Mouse (Mus musculus) layer of hippocampus, adult 18-20 months (tissue): Measurements from ENCODE around the gene Myo7a. TPM values are rescaled to one million over a fixed set of nuclear protein-coding genes. Genes with fewer than 3 reads are reported as not detected.

Experiments used
- DNase-seq, 2 experiments: peaks; one replicate each; pipeline ENCODE4 v3.0.0; 2022; ENCODE audit warnings: low spot score in 2 of 2
- total RNA-seq, 2 experiments: library from RNA; stranded (reverse); gene quantifications; 2 replicates each; pipeline ENCODE4 v1.2.3; 2021

Gene Myo7a
- total RNA-seq, 2 experiments from 2014 or later: 10.0 to 14.5 TPM

DNA sequence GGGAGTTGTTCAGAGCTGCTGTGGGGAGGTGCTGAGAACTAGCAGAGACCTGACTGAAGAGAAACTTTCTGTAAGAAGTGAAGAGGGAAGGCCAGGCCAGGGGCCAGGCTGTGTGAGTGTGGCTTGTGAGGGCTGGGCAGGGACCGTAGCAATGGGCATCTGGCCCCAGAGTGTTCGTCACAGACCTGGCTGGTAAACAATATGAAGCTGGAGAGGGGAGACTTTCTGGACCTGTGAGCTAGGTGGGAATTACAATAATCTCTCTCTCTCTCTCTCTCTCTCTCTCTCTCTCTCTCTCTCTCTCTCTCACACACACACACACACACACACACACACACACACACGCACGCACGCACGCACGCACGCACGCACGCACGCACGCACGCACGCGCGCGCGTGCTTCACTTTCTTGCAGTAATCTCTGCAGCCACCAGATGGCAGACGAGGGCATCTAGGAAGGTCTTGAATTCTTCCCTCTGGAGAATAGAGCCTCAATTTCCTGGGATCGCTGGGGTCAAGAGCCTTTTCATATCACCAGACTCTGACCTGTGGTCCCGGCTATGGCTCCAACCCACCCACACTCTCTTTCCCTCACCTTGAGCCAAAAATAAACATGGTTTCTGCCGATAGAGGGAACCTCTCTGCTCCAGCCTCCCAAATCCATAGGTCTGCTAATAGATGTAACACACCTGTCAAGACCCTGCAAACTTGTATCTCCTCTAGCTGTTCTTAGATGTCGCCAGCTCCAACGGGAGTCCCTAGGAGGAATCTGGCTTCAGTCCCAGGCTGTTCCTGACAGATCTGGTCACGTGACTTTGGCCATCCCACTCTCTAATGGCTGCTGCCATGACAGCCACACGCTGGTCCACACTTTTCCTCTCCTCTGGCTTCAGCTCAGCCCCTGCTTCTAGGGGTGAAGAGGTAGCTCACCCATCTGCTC, 16.1 kb downstream of the Myo7a start:
- DNase-seq: peak; percentile 66 to 89

DNA sequence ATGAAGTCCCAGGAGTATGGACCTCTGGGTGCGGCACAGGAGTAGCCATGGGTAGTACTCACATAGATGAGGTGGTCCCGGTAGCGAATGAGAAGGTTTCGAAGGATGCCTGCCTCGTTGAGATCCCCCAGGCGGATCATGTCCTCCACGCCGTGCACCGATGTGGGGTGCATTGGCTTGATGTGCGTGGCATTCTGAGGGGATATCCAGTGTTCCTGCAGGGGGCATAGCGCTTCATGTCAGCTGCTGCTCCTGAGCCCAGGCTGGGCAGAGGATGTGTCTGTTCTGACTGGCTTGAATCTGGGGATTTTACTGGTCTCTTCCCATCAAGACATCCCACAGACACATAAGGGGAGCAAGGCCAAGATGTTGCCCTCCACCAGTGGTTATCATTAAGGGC, 16.8 kb downstream of the Myo7a start:
- DNase-seq: no peak

DNA sequence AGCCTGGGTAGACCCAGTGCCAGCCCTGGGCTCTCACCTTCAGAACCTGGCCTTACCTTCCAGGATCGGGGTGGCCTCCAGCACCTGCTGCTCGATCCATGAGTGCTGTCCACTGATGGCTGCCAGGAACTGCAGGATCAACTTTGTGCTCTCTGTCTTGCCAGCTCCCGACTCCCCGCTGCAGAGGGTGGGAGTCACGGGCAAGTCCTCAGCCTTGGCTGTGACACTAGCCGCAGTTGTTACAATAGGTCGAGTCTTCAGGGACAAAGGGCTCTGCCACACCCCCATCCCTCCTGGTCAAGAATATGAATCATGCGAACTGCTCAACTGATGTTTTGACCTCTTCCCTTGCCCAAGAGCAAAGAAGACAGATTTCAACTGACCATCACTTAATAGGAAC, 21.8 kb downstream of the Myo7a start:
- DNase-seq: no peak

- no peak for DNase-seq
These were observed 23.5 kb downstream of the Myo7a start for GRCm38 (mm10) chr7:98095852-98096251.

GRCm38 (mm10) chr7:98086346-98086745, 33.0 kb downstream of the Myo7a start:
- DNase-seq: no peak

DNA sequence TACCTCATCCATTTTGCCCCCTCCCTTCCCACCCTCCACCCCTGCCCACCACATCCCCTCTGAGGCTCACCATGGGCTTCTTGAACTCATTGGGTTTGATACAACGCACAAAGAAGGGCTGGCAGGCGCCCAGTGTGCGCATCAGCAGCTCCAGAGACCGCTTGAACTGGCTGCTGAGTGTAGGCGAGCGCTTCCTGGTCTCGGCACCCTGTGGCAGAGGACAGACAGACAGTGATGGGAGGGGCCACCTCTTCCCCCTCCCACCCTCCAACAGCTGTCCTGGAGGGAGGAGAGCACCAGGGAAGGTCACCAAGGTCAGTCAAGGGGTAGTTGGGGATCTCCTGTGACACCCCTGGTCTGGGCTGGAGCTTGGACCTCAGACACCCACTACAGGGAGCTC, 34.0 kb downstream of the Myo7a start:
- DNase-seq: no peak

DNA sequence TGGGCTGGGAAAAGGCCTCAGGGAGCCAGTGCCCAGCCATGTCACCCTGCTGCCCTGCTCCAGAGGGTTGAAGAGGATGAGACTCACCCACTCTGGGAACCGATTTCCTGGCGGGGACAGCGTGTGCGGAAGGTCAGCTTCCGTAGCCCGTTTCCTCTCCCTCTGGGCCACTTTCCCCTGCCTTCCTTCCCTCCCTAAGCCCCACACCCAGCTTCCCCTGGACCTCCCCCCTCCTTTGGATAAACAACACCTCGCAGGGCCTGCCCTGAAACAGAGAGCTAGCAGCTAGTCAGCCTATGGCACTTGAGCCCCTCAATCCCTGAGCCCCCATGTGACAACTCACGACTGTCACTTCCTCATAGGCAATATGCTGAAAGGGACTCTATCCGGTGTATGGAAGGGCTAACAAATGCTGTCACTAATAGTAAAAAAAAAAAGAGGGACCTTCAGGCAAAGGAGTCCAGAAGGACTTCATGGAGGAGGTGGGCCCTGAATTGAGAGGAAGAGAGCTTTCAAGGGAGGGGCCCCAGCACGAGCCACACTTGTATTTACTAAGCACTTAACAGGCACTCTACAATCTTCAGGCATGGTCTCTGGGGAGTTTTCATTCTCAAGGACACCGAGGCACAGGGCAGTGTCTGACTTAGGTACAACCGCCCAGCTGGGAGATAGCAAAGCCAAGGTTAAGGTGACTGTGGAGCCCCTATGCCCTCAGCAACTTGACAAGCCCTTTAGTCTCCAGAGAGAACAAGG, 34.6 kb downstream of the Myo7a start:
- no peak for DNase-seq

DNA sequence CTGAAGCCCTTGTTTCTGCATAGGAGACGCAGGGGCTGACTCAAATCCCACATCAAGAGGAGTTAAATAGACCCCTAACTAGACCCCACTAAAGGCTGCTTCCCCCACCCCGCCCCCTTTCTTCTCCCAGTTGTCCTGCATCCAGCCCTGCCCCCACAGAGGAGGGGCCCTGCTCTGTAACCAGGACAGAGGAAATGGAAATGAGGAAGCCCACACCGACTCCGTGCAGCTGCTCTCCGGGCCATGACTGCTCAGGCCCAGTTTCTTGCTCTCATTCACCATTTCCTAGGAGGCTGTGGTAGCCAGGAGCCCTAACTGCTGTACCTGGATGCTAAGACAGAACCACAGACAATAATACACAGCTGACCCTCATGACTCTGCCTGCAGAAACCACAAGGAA, 36.9 kb downstream of the Myo7a start:
- no peak for DNase-seq

DNA sequence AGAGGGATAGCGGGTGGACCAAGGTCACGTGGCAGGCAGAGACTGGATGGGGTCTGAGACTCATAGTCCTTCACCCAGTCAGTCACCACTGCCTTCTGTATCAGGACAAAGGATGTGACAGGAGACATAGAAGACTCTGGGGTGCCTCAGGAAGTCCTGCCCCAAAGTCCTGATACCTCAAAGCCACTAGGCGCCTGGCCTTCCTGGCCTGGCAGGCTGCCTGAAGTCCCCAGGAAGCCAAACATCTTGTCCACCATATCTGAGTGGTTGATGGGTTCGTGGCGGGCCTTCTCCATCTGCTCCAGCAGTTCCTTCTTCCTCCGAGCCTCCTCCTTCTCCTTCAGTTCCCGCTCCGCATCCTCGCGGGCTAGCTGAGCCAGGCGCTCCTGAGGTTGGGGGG, 41.9 kb downstream of the Myo7a start:
- DNase-seq: no peak

DNA sequence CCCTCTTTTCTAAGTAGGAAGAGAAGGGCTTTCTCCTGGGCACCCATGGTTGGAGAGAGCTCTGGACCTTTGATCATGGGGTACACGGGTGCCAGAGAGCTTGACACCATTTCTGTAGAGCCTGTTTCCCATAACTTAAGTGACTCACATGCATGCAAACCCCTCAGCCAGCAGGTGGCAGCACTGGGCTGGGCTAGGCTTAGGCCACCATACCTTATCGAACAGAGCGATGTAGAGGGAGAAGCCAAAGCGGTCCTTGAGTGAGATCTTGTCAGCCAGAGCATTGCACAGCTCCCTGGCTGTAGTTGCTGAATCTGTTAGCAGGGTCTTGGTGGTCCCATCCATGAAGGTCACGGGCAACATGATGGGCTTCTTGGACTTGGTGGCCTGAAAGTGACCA, 47.7 kb downstream of the Myo7a start:
- peak; percentile 58 to 80 for DNase-seq

DNA sequence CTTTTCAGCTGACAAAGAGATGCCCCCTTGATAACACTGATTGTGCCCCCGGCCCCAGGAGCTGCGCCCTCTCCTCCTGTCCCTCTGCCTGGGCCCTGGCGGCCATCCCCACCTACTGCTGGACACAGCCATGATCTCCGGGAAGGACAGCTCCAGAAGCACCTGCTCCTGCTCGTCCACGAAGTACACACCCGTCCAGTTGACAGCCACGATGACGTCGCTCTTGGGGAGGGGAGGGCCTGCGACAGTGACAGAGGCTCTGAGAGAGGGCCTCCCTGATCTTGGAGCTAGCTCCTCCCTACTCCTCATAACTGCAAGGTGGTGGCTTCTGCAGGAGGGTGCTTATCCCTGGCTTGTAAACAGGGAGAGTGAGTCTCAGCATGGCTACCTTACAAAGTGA, 53.1 kb downstream of the Myo7a start:
- no peak for DNase-seq

- no peak for DNase-seq
These were observed 64.4 kb downstream of the Myo7a start for GRCm38 (mm10) chr7:98054942-98055341.

DNA sequence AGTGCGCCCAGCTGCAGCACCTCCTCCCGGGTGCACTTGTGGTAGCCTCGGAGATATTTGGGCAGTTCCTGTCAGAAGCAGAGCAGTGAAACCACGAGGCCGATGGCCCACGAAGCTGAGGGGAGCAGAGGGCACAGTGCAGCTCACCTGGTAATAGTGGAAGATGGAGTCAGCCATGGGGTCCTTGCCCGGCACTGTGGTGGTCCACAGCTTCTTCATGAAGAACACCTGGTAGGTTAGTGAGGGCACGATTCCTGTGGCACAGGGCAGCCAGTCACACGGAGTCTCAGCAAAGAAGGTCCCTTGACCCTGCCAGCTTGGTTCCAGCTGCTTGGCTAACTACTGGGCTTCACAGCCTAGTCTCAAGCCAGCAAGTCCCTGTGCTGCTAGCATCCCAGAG, 64.9 kb downstream of the Myo7a start:
- DNase-seq: no peak

DNA sequence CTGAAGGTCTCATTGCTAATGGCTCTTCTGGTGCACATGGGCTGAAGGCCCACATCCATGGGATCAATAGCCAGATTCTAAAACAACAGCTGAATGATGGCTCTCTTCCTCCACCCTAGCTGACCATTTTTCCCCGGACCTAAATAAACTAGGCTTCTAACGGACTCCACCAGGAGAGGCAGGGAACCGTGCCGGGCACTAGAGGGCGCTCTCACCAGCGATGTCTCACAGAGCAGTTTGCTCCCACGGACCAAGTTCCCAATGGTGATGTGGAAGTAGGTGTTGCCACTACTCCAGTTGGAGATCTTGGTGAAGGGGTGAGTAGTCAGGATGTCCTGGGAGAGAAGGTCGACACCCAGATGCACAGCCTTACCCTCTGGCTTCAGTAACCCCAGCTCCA, 67.3 kb downstream of the Myo7a start:
- DNase-seq: peak in 1 of 2 experiments; percentile 32

GRCm38 (mm10) chr7:98048101-98048824, 71.1 kb downstream of the Myo7a start:
- DNase-seq: no peak

- DNase-seq: no peak
These were observed 116.7 kb downstream of the Myo7a start for GRCm38 (mm10) chr7:98002617-98003016.

Other genes starting within 250 kb of the Myo7a start
- not detected for gene Gdpd4, start 199.6 kb downstream of the Myo7a start, total RNA-seq
- gene Omp, start 26.0 kb upstream of the Myo7a start, total RNA-seq: 1 to 10 TPM; 1.1 to 1.2 TPM
- gene Capn5, start 58.8 kb upstream of the Myo7a start, total RNA-seq: 10 to 100 TPM; 43.4 to 47.4 TPM
- gene B3gnt6, start 80.0 kb upstream of the Myo7a start, total RNA-seq: under 1 TPM; 0.13 to 0.25 TPM
- gene Acer3, start 201.7 kb upstream of the Myo7a start, total RNA-seq: 10 to 100 TPM; 18.1 to 24.9 TPM
- gene Tsku, start 241.8 kb upstream of the Myo7a start, total RNA-seq: 1 to 10 TPM; 1.1 to 1.6 TPM